Mouse (Mus musculus) frontal cortex, postnatal 25 days (tissue): ENCODE results near the gene Vamp5.

Experiments used
- DNase-seq, 2 experiments: peaks; one replicate each; pipeline ENCODE4 v3.0.0; 2022; ENCODE audit warnings: low spot score in 2 of 2

Vamp5 gene

DNA sequence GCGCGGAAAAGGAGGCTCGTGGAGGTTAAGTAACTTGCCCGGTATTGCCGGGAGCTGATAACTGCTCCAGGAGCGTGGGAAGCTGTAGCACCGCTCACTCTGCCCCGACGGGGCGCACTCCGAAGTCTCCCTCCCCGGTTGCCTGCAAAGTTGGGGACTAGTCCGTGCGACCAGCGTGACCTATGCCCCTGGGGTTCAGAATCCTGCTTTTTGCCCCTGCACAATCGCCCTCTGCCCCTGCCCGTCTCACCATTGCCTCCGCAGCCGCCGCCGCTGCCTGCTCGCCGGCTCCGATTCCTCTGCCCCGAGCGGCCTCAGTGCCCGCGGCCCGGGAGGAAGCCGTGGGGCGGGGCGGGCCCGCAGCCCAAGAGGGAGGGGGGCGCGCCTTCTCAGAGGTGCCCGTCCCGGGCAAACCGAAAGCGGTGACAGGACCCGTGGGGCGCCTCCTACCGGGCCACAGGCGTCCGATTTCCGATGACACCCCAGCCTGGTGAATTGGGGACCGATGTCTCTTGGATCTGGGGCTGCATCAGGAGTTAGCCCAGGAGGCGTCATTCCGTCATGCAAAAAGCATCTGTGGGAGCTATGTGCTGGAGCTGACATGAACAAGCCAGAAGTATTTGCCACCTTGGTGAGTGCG, at the start of gene Vamp5:
Vamp5 (minus strand) TSS at position 338 of the 640 bp plus-strand sequence.
- no peak for DNase-seq

DNA sequence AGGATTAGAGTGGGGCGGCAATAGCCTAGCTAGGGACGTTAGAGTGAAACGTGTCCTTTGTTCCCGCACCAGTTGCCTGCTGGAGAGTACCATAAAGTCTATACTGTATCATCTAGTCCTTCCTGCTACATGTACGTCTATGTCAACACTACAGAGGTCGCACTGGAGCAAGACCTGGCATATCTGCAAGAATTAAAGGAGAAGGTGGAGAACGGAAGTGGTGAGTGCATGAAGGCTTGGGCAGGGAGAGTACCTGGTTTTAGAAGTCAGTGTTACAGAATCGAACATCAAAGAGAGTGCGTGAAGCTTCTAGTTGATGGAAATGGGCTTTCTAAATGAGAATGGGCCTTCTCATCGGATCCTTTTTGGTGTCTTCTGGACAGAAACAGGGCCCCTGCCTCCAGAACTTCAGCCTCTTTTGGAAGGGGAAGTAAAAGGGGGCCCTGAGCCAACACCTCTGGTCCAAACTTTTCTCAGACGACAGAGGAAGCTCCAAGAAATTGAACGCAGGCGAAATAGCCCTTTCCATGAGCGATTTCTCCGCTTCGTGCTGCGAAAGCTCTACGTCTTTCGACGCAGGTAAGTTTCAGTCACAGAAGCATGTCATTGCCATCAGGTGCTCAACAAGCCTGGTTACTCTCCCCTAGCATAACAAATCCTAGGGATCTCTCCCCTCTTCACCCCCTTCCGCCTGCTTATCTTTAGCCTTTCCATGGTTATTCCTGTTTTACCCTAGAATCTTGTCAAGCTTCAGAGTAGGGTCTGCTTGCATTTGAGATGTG, 49.0 kb upstream of the Vamp5 start:
- DNase-seq = no peak

DNA sequence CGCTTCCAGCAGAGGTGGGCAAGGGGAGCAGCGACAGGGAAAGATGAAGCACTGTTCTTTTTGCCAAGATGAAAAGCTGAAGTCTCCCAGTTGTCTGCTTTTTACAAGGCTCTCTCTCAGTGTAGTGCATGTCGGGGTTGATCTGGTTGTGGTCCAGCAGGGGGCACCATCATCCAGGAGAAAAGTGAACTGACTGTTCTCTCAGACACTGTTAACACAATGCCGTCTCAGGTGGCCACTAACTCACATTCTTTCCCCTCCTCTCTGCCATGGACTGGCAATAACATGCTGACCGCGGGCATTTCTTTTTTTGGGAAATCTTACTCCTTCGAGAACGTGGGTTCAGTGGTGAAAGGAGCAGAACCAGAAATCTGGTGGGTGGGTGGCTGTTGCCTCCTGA, 47.8 kb upstream of the Vamp5 start:
- DNase-seq = peak; percentile 71 to 74

DNA sequence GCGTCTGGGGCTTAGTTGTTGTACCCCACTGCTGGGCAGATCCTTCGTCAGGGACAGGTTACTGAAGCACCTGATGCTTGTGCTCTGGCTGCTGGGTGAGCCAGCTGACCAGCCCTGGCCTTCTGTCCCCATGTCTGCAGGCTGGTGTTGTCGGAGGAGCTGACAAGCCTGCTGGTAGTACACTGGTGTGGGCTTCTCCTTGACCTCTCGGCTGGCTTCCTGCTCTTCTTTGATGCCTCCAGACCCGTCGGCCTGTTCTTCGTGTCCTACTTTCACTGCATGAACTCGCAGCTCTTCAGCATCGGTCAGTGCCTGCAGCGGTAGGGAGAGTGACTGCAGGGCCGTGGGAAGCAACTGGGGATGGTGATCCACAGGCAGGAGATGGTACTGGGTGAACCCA, 45.4 kb upstream of the Vamp5 start:
- DNase-seq = no peak

DNA sequence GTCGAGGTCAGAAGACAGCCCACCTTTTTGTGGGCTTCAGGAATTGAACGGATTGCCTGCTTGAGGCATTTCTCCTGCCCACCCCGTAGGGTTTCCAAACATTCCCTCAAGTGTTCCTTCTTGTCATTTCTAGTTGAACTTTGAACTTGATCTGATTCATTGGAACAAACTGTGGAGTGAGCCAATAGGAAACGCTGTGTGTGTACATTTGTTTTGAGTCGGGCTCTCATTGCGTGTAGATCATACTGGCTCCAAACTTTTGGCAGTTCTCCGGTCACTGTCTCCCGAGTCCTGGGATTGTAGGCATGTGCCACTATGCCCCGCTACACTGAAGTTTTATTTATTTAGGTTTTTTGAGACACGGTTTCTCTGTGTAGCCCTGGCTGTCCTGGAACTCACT, 40.6 kb upstream of the Vamp5 start:
- no peak for DNase-seq

DNA sequence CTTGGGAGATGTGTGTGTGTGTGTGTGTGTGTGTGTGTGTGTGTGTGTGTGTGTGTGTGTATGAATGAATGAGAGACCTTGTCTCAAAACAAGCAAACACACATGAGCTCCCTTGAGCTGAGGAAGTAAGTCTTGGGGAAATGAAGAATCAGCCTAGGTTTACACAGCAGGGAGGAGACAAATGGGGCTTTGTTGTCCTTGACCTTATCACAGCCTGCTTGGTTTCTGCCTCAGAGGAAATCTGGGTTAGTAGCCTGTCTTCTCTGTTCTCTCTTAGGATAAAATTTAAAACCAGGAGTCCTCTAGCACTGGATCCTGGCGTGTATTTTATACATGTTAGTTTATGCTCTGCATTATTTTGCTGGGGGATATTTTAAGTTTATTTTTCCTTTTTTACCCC, 39.5 kb upstream of the Vamp5 start:
- no peak for DNase-seq

DNA sequence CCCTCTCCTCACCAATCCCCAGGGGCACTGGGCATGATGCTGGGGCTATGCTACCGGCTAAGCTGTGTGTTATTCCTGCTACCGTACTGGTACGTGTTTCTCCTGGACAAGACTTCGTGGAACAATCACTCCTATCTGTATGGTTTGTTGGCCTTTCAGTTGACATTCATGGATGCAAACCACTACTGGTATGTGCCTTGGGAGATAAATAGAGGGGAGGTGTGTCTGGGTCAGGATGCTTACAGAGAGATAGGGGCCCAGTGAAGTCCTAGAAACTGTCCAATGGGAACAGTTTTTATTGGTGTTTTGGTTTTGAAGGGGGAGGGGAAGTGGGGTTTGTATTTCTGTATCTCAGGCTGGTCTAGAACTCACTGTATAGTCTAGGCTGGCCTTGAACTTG, 38.0 kb upstream of the Vamp5 start:
- DNase-seq = no peak

DNA sequence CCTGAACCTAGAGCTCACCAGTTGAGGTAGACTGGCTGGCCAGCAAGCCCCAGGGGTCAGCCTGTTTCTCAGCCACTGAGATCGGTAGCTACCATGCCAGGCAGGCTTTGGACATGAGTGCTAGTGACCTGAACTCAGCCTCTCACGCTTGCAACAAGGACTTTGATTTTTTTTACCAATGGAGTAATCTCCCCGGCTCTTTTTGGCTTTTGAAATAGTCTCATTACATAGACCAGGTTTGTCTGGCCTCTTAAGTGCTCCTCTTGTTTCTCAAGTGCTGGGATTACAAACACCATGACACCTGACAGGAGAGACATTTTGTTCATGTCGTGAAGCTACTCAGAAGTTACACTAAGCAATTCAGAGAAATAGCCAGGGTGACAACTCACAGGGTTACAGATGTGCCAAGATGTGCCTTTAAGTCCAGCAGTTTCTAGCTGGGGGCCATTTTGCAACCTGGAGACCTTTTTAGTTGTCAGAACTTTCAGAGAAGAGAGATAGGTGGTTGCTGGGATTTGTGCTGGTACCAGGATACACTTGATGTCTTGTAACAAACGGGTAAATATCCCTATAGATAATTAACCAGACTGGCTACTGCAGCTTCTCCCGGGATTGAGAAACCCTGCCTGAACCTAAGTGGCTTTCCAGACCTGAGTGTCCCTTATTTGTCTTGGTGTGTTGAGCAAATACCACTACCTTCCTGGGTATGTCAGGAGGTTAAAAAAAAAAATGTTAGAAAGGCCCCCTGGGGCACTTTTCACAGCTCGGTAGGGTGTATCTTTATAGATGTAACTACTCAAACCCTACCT, 35.9 kb upstream of the Vamp5 start:
- no peak for DNase-seq

DNA sequence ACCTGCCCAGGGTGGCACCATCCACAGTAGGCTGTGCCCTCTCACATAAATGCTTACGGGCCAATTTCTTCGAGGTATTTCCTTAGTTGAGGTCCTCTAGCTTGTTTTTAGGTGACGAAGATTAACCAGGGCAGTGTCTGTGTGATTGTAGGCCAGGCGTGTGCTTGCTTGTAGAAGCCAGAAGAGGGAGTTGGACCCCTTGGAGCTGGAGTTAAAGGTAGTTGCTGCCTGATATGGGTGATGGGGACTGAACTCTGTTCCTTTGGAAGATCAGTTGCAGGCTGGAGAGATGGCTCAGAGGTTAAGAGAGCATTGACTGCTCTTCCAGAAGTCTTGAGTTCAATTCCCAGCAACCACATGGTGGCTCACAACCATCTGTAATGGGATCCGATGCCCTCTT, 34.9 kb upstream of the Vamp5 start:
- no peak for DNase-seq

DNA sequence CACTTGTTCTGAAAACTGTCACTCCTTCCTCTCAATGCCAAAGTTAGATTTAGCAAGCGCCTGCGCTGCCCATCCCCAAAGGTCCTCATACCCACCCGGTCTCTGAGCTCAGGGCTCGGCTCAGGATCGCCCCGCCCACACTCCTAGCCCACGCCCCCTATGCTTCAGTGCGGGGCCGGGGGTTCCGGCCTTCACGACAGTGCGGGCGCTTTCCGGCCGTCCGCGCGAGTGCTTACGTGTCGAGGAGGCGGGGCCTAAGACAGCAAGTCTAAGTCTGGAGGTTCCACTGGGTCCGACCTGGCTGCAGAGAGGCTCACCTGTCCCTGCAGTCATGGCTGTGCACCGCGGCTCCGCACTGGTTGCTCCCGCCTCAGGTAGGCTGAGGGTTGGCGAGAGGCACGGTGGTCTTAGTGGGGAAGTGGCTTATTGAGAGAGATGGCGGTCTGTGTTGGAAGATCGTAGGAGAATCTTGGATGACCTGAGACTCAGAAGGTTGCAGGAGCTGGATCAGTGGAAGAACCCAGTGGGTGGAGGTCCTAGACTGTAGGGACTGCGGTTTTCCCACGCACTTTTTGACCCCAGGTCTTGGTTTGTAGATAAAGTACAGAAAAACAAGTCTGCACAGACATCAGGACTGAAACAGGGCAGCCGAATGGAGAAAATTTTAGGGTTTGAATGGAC, 33.9 kb upstream of the Vamp5 start, which contains the start of gene Ggcx:
Ggcx (plus strand) TSS at position 233 of the 681 bp plus-strand sequence.
- DNase-seq = peak; percentile 85 to 88

DNA sequence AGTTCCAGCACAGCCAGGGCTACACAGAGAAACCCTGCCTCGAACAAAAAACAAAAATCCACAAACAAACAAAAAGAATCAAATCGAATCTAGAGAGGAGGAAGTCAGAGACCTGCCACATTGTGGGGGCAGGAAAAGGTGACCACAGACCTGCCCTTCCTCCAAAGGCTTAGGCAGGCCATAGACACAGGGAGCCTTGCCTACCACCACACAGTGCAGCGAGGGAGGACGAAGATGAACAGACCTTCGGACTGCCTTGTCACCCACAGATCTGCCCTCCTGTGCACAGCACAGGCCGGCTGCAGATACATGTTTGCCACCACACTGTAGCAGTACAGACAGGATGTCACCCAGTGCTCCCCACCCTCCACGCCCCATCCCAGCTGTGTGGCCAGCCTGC, 30.2 kb upstream of the Vamp5 start:
- no peak for DNase-seq

DNA sequence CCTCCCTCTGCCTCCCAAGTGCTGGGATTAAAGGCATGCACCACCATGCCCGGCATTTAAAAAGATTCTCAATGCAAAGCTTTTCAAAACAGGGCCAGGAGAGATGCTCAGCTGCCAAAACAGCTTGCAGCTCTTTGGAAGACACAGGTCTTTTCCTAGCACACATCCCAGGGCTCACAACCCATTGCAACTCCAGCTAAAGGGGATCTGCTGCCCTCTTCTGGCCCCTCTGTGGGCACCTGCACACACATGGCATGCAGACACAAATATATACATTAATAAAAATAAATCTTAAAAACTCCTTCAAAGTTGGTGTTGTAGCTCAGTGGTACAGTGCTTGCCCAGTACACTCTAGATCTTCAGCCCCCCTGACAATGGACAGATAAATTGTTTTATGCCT, 29.7 kb upstream of the Vamp5 start:
- DNase-seq = no peak

DNA sequence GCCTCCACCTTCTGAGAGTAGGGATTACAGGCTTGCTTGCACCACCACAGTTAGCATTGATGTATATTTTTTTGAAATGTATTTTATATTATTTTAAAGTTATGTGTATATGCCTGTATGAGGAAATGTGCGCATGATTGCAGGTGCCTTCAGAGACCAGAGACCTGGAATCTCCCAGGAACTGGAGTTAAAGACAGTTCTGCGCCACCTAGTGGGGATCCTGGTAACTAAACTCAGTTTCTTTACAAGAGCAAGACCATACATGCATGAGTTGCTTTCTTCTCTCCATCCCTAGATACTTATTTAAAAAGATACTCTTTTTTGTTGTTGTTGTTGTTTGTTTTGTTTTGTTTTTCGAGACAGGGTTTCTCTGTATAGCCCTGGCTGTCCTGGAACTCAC, 29.3 kb upstream of the Vamp5 start:
- DNase-seq = peak in 1 of 2 experiments; percentile 53

DNA sequence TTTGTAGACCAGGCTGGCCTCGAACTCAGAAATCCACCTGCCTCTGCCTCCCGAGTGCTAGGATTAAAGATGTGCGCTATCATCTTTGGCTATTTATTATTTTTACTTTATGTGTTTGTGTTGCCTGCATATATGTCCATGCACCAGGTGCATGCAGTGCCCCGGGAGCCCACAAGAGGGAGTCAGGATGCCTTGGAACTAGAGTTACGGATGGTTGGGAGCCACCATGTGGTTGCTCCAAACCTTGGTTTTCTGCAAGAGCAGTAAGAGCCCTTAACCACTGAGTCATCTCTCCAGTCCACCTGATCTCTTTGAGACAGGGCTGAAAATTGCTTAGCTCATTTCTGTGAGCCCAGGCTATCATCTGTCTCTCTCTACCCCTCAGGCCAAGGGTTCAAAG, 26.9 kb upstream of the Vamp5 start:
- peak; percentile 70 to 76 for DNase-seq

DNA sequence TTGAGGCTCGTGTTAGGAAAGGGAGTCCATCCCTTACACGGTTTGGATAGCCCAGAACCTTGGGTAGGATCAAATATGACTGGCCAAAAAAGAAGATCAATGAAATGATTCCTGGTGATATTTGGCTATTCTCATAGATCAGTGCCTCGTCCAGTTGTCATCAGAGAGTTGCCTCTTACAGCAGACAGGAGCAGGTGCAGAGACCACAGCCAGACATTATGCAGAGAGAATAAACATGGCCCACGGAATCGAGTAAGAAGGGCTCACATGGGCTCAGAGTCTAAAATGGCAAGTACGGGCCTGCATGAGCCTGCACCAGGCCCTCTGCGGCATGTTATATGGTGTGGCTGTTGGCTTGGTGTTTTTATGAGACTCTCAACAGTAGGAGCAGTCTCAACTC, 25.1 kb upstream of the Vamp5 start:
- no peak for DNase-seq

DNA sequence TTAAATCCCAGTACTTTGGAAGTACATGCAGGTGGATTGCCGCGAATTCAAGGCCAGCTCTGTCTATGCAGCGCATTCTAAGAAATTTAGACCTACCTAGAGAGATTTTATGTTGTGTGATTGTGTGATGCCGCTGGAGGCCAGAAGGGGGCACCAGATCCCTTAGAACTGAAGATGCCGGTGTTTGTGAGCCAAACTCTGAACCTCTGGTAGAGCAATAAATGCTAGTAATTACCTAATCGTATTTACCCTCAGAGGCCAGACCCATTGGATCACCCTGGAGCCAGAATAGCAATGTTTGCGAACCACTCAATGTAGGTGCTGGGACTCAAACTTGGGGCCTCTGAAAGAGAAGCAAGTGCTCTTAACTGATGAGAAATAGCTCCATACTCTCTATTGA, 21.6 kb upstream of the Vamp5 start:
- peak; percentile 58 to 71 for DNase-seq

DNA sequence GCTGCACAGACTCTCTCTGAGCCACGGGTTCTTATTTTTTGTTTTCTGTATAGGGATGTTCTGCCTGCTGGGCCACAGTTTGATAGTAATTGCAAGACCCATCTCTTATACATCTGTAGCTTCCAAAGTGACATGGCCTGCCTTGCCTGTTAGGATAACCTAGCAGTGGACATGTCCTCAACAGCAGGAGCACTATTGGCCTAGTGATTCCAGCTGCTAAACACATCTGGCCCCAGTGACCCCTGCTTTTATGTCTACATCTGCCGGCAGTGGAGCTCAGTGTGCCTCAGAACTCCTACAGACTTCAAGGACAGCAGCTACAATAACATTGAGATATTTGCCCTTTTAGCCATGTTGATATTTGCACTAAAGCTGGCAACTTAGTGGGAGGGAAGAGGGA, 19.7 kb upstream of the Vamp5 start:
- DNase-seq = no peak

DNA sequence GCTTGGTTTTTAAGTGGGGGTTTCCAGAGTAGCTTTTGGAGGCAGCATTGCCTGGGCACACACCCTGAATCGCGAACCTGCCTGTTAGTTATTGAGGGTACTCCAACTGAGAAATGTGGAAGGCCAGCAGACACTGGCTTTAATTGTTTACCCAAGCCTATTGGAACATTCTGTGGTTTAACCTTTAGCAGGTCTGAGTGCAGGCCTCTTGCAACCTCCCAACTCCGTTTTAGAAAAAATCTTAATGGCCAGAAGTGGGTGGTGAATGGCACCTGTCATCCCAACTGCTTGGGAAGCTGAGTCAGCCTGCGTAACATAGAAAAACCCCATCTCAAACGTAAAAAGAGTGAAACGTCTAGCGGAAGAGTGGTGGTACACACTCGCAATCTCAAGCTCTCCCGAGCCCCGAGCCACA, 16.6 kb upstream of the Vamp5 start:
- DNase-seq = no peak

DNA sequence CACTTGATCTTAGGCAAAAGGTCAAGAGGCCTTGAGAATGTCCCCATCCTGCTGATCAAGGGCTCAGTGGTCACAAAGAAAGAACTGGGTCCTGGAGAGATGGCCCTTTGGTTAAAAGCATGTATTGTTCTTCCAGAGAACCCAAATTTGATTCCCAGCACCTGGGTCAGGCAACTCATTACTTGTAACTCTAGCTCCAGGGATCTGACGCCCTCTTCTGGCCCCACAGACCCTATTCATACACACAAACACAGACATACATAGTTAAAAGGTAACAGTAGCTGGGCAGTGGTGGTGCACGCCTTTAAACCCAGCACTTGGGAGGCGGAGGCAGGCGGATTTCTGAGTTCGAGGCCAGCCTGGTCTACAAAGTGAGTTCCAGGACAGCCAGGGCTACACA, 12.1 kb upstream of the Vamp5 start:
- no peak for DNase-seq

DNA sequence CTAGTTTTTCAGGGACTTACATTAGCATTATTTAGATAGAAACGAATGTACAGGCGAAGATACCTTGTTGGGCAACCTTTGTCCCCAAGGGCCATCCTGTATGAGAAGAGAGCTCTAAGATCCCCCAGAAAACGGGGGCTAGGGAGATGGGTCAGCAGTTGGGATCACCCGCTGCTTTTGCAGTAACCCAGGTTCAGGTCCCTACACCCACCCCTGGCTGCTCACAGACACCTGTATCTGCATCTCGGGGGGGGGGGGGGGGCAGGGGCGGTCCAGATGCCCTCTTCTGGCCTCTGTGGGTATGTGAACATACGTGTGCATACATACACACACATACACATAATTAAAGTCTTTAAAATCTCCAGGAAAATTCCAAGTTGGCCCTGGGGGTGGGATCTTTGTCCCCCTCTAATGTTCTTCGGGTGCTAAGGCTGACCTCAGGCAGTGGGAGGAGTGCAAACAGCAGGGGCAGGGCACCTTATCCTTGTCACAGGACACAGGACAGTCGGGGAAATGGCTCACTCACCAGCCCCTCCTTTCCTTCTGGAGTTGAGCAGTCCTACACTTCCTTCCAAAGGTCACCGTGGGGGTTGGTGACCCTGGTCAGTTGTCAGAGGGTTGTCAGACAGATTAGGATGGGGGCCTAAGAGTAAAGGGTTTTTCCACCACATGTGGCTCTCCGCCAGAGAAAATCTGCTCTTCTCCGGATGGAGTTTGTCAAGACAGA, 10.7 kb upstream of the Vamp5 start:
- DNase-seq = no peak
